Mouse (Mus musculus) gastrocnemius, postnatal 10 days (tissue): ENCODE measurements around the gene Cd300ld4. TPM values are rescaled to one million over a fixed set of nuclear protein-coding genes. Genes with fewer than 3 reads are reported as not detected.

ENCODE experiments used
- total RNA-seq, 2 experiments: library from RNA; stranded (reverse); gene quantifications; 2 replicates each; pipeline ENCODE4 v1.2.3; 2021

Cd300ld4 gene
- total RNA-seq, 2 experiments from 2014 or later: 0.43 TPM; not detected in 1

Other genes starting within 250 kb of the Cd300ld4 start
- gene Btbd17, start 231.1 kb downstream of the Cd300ld4 start, total RNA-seq: 1 to 10 TPM; 2.2 to 2.5 TPM
- not detected for gene Gpr142, start 228.1 kb downstream of the Cd300ld4 start, total RNA-seq
- gene Gprc5c, start 175.9 kb downstream of the Cd300ld4 start, total RNA-seq: 10 to 100 TPM; 58.5 to 63.6 TPM
- 1 to 10 TPM; 1.1 to 1.2 TPM for gene Cd300a, start 137.0 kb downstream of the Cd300ld4 start, total RNA-seq
- under 1 TPM; 0.35 to 0.47 TPM for gene Cd300lb, start 92.6 kb downstream of the Cd300ld4 start, total RNA-seq
- not detected for gene Cd300c, start 57.9 kb downstream of the Cd300ld4 start, total RNA-seq
- gene Cd300ld, start 37.1 kb downstream of the Cd300ld4 start, total RNA-seq: under 1 TPM; 0.34 to 0.47 TPM
- gene Cd300c2, start 25.1 kb downstream of the Cd300ld4 start, total RNA-seq: 1 to 10 TPM in 1 of 2 experiments, under 1 TPM in 1; 0.96 to 1.4 TPM
- gene Cd300ld2, start 10.8 kb downstream of the Cd300ld4 start, total RNA-seq: under 1 TPM in 1 of 2 experiments, not detected in 1; 0.56 TPM
- 1 to 10 TPM; 1.4 to 4.7 TPM for gene Cd300ld5, start 10.8 kb upstream of the Cd300ld4 start, total RNA-seq
- 1 to 10 TPM; 2.4 to 3.7 TPM for gene Cd300ld3, start 21.4 kb upstream of the Cd300ld4 start, total RNA-seq
- gene Cd300e, start 35.2 kb upstream of the Cd300ld4 start, total RNA-seq: not detected
- gene Rab37, start 64.4 kb upstream of the Cd300ld4 start, total RNA-seq: under 1 TPM; 0.21 to 0.77 TPM
- under 1 TPM in 1 of 2 experiments, not detected in 1; 0.34 TPM for gene Cd300lf, start 107.0 kb upstream of the Cd300ld4 start, total RNA-seq
- gene Slc9a3r1, start 136.3 kb upstream of the Cd300ld4 start, total RNA-seq: 1 to 10 TPM; 6.5 to 8.3 TPM
- gene Tmem104, start 160.5 kb upstream of the Cd300ld4 start, total RNA-seq: 1 to 10 TPM; 3.9 to 6.4 TPM
- 10 to 100 TPM; 13.7 to 14.8 TPM for gene Nat9, start 160.8 kb upstream of the Cd300ld4 start, total RNA-seq
- under 1 TPM; 0.05 to 0.16 TPM for gene Grin2c, start 240.2 kb upstream of the Cd300ld4 start, total RNA-seq